17 mouse cellular contexts compared by ENCODE assay signal in the genomic region with DNA sequence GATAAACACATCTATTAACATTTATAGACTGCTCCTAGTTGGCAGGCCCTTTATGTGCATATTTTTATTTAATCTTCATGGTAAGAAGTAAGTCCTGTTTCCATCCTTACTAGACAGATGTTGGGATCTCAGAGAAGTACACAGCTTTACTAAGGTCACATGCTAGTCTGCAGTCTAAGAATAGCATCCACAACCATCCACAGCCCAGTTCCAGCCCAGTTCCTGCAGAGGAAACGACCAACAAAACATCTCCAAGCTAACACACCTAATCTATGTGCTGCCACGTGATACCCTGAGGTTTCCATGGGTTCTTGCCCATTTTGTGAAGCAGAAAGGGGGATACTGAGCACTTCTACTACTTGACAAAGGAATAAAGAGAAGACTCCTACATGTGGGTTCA.
"Had no signal": no experiment of that assay in that cellular context is flagged by ENCODE, and none has a peak within 500 bp of the region (broad histone marks: within the 10 kb centered on the region; RNA-seq: fewer than 3 reads in every experiment).

No protein-coding gene starts in this region.

- H3K27me3 ChIP-seq: lung, embryonic 15.5 days; midbrain, embryonic 13.5 days; midbrain, embryonic 15.5 days; neural tube, embryonic 12.5 days; stomach, embryonic 15.5 days had no signal

- H3K4me2 ChIP-seq: lung, embryonic 15.5 days; midbrain, embryonic 11.5 days; midbrain, embryonic 13.5 days; midbrain, embryonic 15.5 days; neural tube, embryonic 12.5 days; stomach, embryonic 15.5 days had no signal

- H3K27ac ChIP-seq: lung, embryonic 15.5 days; macrophage; midbrain, embryonic 13.5 days; midbrain, embryonic 15.5 days; neural tube, embryonic 12.5 days; stomach, embryonic 15.5 days; stomach, postnatal 0 days had no signal

- H3K4me1 ChIP-seq: lung, embryonic 15.5 days; megakaryocyte, embryonic 14.5 days; neural tube, embryonic 12.5 days; stomach, embryonic 15.5 days had no signal

- H3K36me3 ChIP-seq: lung, embryonic 15.5 days; midbrain, embryonic 15.5 days; neural tube, embryonic 12.5 days; stomach, embryonic 15.5 days had no signal

- DNase-seq: lung, adult 2 months; lung, postnatal 14 days; lung, postnatal 36 days; right cerebral cortex, postnatal 14 days; thymus, adult 2 months; thymus, postnatal 25 days; thymus, postnatal 4 days had no signal

- H3K9ac ChIP-seq: lung, embryonic 15.5 days; midbrain, embryonic 13.5 days; midbrain, embryonic 15.5 days; neural tube, embryonic 12.5 days; stomach, embryonic 15.5 days had no signal

- H3K9me3 ChIP-seq: lung, embryonic 15.5 days; megakaryocyte, embryonic 14.5 days; midbrain, embryonic 13.5 days; midbrain, embryonic 15.5 days; neural tube, embryonic 12.5 days; stomach, embryonic 15.5 days had no signal

- H3K4me3 ChIP-seq: lung, embryonic 15.5 days; megakaryocyte, embryonic 14.5 days; midbrain, embryonic 13.5 days; midbrain, embryonic 15.5 days; neural tube, embryonic 12.5 days; stomach, embryonic 15.5 days had no signal

- ATAC-seq: lung, postnatal 0 days; midbrain, embryonic 13.5 days; midbrain, embryonic 15.5 days had no signal
